Mouse (Mus musculus): ENCODE results near the gene Ankrd33b. TPM values are rescaled to one million over a fixed set of nuclear protein-coding genes. Genes with fewer than 3 reads are reported as not detected.

Gene Ankrd33b
- polyA plus RNA-seq, 1 experiment from 2014 or later = 0.70 TPM

GRCm38 (mm10) chr15:31284142-31284541 is 83.4 kb downstream of the Ankrd33b start:
- no peaks in the 10 kb centered on the region for H3K36me3 ChIP-seq (replicated peaks)
- no peak overlapping the region for H3K27ac ChIP-seq
- H3K9me3 ChIP-seq = no peaks in the 10 kb centered on the region
- WGBS = 68% methylated on average over 5 of the region's 5 CpGs
- no peaks in the 10 kb centered on the region for H3K27me3 ChIP-seq
- no peak overlapping the region for H3K9ac ChIP-seq
- no peak overlapping the region for H3K4me3 ChIP-seq (replicated peaks)
- no peak for ATAC-seq (ENCODE audit: low FRiP score)
- H3K4me2 ChIP-seq = no peak overlapping the region
- H3K4me1 ChIP-seq = no peaks in the 10 kb centered on the region

- ATAC-seq (ENCODE audit: low FRiP score) = no peak
- no peaks in the 10 kb centered on the region for H3K9me3 ChIP-seq
- H3K9ac ChIP-seq = no peak overlapping the region
- H3K4me2 ChIP-seq = no peak overlapping the region
- H3K4me1 ChIP-seq = no peaks in the 10 kb centered on the region; the same call in 1 of the 2 replicates
- H3K4me3 ChIP-seq (replicated peaks) = no peak overlapping the region
- H3K27me3 ChIP-seq = no peaks in the 10 kb centered on the region
- WGBS = 80% methylated on average over 3 of the region's 3 CpGs
- no peaks in the 10 kb centered on the region for H3K36me3 ChIP-seq (replicated peaks)
- H3K27ac ChIP-seq = no peak overlapping the region
Observed at GRCm38 (mm10) chr15:31282353-31282752, 85.2 kb downstream of the Ankrd33b start.

- H3K9me3 ChIP-seq = no peaks in the 10 kb centered on the region
- H3K9ac ChIP-seq = no peak overlapping the region
- H3K4me3 ChIP-seq (replicated peaks) = no peak overlapping the region
- no peak for ATAC-seq (ENCODE audit: low FRiP score)
- no peak overlapping the region for H3K27ac ChIP-seq
- no peaks in the 10 kb centered on the region for H3K27me3 ChIP-seq
- no peaks in the 10 kb centered on the region; the same call in 1 of the 2 replicates for H3K4me1 ChIP-seq
- WGBS = 77% methylated on average over 13 of the region's 13 CpGs
- no peaks in the 10 kb centered on the region for H3K36me3 ChIP-seq (replicated peaks)
- H3K4me2 ChIP-seq = no peak overlapping the region
Observed at GRCm38 (mm10) chr15:31281830-31282229, 85.7 kb downstream of the Ankrd33b start.

- Histone ChIP-seq H3K4me1 (no peaks in the 10 kb centered on the region; the same call in 1 of the 2 replicates), H3K27me3 (no peaks in the 10 kb centered on the region), H3K4me3 (replicated peaks) (no peak overlapping the region), H3K36me3 (replicated peaks) (no peaks in the 10 kb centered on the region), H3K27ac (no peak overlapping the region), H3K9ac (no peak overlapping the region), H3K9me3 (no peaks in the 10 kb centered on the region), H3K4me2 (no peak overlapping the region)
- 79% methylated on average over 2 of the region's 2 CpGs for WGBS
- no peak for ATAC-seq (ENCODE audit: low FRiP score)
Observed at GRCm38 (mm10) chr15:31280683-31281082, 86.8 kb downstream of the Ankrd33b start.

- Histone ChIP-seq H3K27me3 (no peaks in the 10 kb centered on the region), H3K27ac (no peak overlapping the region), H3K4me2 (no peak overlapping the region), H3K4me1 (no peaks in the 10 kb centered on the region; the same call in 1 of the 2 replicates), H3K9me3 (no peaks in the 10 kb centered on the region), H3K9ac (no peak overlapping the region), H3K36me3 (replicated peaks) (no peaks in the 10 kb centered on the region), H3K4me3 (replicated peaks) (no peak overlapping the region)
- 74% methylated on average over 5 of the region's 5 CpGs for WGBS
- no peak for ATAC-seq (ENCODE audit: low FRiP score)
Observed at GRCm38 (mm10) chr15:31280059-31280458, 87.5 kb downstream of the Ankrd33b start.

GRCm38 (mm10) chr15:31279577-31280004 is 87.9 kb downstream of the Ankrd33b start:
- no peaks in the 10 kb centered on the region for H3K27me3 ChIP-seq
- WGBS = 86% methylated on average over 6 of the region's 6 CpGs
- H3K27ac ChIP-seq = no peak overlapping the region
- no peak overlapping the region for H3K4me2 ChIP-seq
- H3K36me3 ChIP-seq (replicated peaks) = no peaks in the 10 kb centered on the region
- H3K9ac ChIP-seq = no peak overlapping the region
- no peak overlapping the region for H3K4me3 ChIP-seq (replicated peaks)
- no peaks in the 10 kb centered on the region; the same call in 1 of the 2 replicates for H3K4me1 ChIP-seq
- no peaks in the 10 kb centered on the region for H3K9me3 ChIP-seq
- ATAC-seq (ENCODE audit: low FRiP score) = no peak

GRCm38 (mm10) chr15:31279120-31279519 is 88.4 kb downstream of the Ankrd33b start:
- H3K27me3 ChIP-seq = no peaks in the 10 kb centered on the region
- H3K4me1 ChIP-seq = no peaks in the 10 kb centered on the region; the same call in 1 of the 2 replicates
- no peaks in the 10 kb centered on the region for H3K9me3 ChIP-seq
- no peak overlapping the region for H3K4me2 ChIP-seq
- no peak for ATAC-seq (ENCODE audit: low FRiP score)
- H3K36me3 ChIP-seq (replicated peaks) = no peaks in the 10 kb centered on the region
- H3K27ac ChIP-seq = no peak overlapping the region
- no peak overlapping the region for H3K9ac ChIP-seq
- H3K4me3 ChIP-seq (replicated peaks) = no peak overlapping the region
- WGBS = 88% methylated on average over 2 of the region's 2 CpGs

GRCm38 (mm10) chr15:31278090-31278489 is 89.4 kb downstream of the Ankrd33b start:
- no peak for ATAC-seq (ENCODE audit: low FRiP score)
- WGBS = 73% methylated on average over 4 of the region's 4 CpGs

GRCm38 (mm10) chr15:31273509-31273908 is 94.0 kb downstream of the Ankrd33b start:
- WGBS = 82% methylated on average over 10 of the region's 10 CpGs
- no peak overlapping the region for H3K4me3 ChIP-seq (replicated peaks)
- H3K9ac ChIP-seq = no peak overlapping the region
- no peak for ATAC-seq (ENCODE audit: low FRiP score)
- no peaks in the 10 kb centered on the region for H3K27me3 ChIP-seq
- H3K9me3 ChIP-seq = no peaks in the 10 kb centered on the region
- H3K4me1 ChIP-seq = no peaks in the 10 kb centered on the region; the same call in 1 of the 2 replicates
- no peak overlapping the region for H3K4me2 ChIP-seq
- no peaks in the 10 kb centered on the region for H3K36me3 ChIP-seq (replicated peaks)
- H3K27ac ChIP-seq = no peak overlapping the region

More at GRCm38 (mm10) chr15:31278090-31278489, 89.4 kb downstream of the Ankrd33b start:
- H3K4me2 ChIP-seq = no peak overlapping the region
- no peaks in the 10 kb centered on the region; the same call in 1 of the 2 replicates for H3K4me1 ChIP-seq
- no peaks in the 10 kb centered on the region for H3K36me3 ChIP-seq (replicated peaks)
- H3K27ac ChIP-seq = no peak overlapping the region
- H3K9ac ChIP-seq = no peak overlapping the region
- no peaks in the 10 kb centered on the region for H3K27me3 ChIP-seq
- H3K9me3 ChIP-seq = no peaks in the 10 kb centered on the region
- no peak overlapping the region for H3K4me3 ChIP-seq (replicated peaks)

- H3K4me1 ChIP-seq = no peaks in the 10 kb centered on the region
- 87% methylated on average over 7 of the region's 7 CpGs for WGBS
- no peak overlapping the region for H3K9ac ChIP-seq
- no peak for ATAC-seq (ENCODE audit: low FRiP score)
- H3K27ac ChIP-seq = no peak overlapping the region
- H3K36me3 ChIP-seq (replicated peaks) = no peaks in the 10 kb centered on the region
- no peaks in the 10 kb centered on the region for H3K27me3 ChIP-seq
- no peak overlapping the region for H3K4me2 ChIP-seq
- H3K9me3 ChIP-seq = no peaks in the 10 kb centered on the region
- H3K4me3 ChIP-seq (replicated peaks) = no peak overlapping the region
Observed at GRCm38 (mm10) chr15:31272695-31273094, 94.8 kb downstream of the Ankrd33b start.

GRCm38 (mm10) chr15:31269558-31269957 is 98.0 kb downstream of the Ankrd33b start:
- Histone ChIP-seq H3K4me2 (no peak overlapping the region), H3K9ac (no peak overlapping the region), H3K4me3 (replicated peaks) (no peak overlapping the region), H3K4me1 (no peaks in the 10 kb centered on the region), H3K9me3 (no peaks in the 10 kb centered on the region), H3K27me3 (no peaks in the 10 kb centered on the region), H3K27ac (no peak overlapping the region), H3K36me3 (replicated peaks) (no peaks in the 10 kb centered on the region)
- ATAC-seq (ENCODE audit: low FRiP score) = no peak
- 82% methylated on average over 4 of the region's 4 CpGs for WGBS

GRCm38 (mm10) chr15:31268148-31268547 is 99.4 kb downstream of the Ankrd33b start:
- Histone ChIP-seq H3K9ac (no peak overlapping the region), H3K4me2 (no peak overlapping the region)
- WGBS = 81% methylated on average over 6 of the region's 6 CpGs

GRCm38 (mm10) chr15:31265845-31266244 is 101.7 kb downstream of the Ankrd33b start:
- 95% methylated on average over 12 of the region's 12 CpGs for WGBS
- no peak for ATAC-seq (ENCODE audit: low FRiP score)
- H3K27me3 ChIP-seq = no peaks in the 10 kb centered on the region
- no peak overlapping the region for H3K4me3 ChIP-seq (replicated peaks)
- H3K27ac ChIP-seq = no peak overlapping the region
- no peak overlapping the region for H3K9ac ChIP-seq
- no peaks in the 10 kb centered on the region for H3K36me3 ChIP-seq (replicated peaks)
- no peaks in the 10 kb centered on the region for H3K4me1 ChIP-seq
- no peaks in the 10 kb centered on the region for H3K9me3 ChIP-seq
- H3K4me2 ChIP-seq = no peak overlapping the region

More at GRCm38 (mm10) chr15:31268148-31268547, 99.4 kb downstream of the Ankrd33b start:
- H3K4me1 ChIP-seq = no peaks in the 10 kb centered on the region
- no peaks in the 10 kb centered on the region for H3K36me3 ChIP-seq (replicated peaks)
- no peak overlapping the region for H3K27ac ChIP-seq
- no peak for ATAC-seq (ENCODE audit: low FRiP score)
- H3K9me3 ChIP-seq = no peaks in the 10 kb centered on the region
- no peak overlapping the region for H3K4me3 ChIP-seq (replicated peaks)
- no peaks in the 10 kb centered on the region for H3K27me3 ChIP-seq

Measured in forebrain, embryonic 12.5 days (tissue).